Mouse (Mus musculus) intestine, embryonic 14.5 days (tissue): ENCODE measurements around the gene Trim46. TPM values are rescaled to one million over a fixed set of nuclear protein-coding genes. Genes with fewer than 3 reads are reported as not detected.

Experiments
- ATAC-seq: fragments of 200-750 bp; cut with Nextera tagmentation; replicated peaks from 2 replicates; pipeline ENCODE4 v1.8.0; 2017; ENCODE audit warnings: low read depth, moderate number of reproducible peaks, moderate TSS enrichment, moderate library complexity; ENCODE audit not compliant: low FRiP score, low TSS enrichment
- DNase-seq: peaks from one replicate; pipeline ENCODE4 v3.0.0-alpha.2; 2018; ENCODE audit warnings: low spot score
- H3K27ac ChIP-seq: fragments of 300-500 bp; sonication (generic); 2 replicates; pipeline ENCODE4 v1.5.1; 2014; ENCODE audit warnings: low read depth, mild to moderate bottlenecking, control low read depth
- H3K27me3 ChIP-seq: fragments of 300-500 bp; sonication (generic); replicated peaks from 2 replicates; pipeline ENCODE4 v1.6.1; 2014; ENCODE audit warnings: low read length, control low read depth; ENCODE audit not compliant: control insufficient read depth, insufficient read depth
- H3K36me3 ChIP-seq: fragments of 300-500 bp; sonication (generic); 2 replicates; pipeline ENCODE4 v1.6.1; 2014; ENCODE audit warnings: low read length, control low read depth; ENCODE audit not compliant: control insufficient read depth, insufficient read depth
- H3K4me1 ChIP-seq: fragments of 300-500 bp; sonication (generic); replicated peaks from 2 replicates; pipeline ENCODE4 v1.6.1; 2014; ENCODE audit warnings: low read length, control low read depth, mixed read lengths; ENCODE audit not compliant: control insufficient read depth, insufficient read depth
- H3K4me2 ChIP-seq: fragments of 300-500 bp; sonication (generic); 2 replicates; pipeline ENCODE4 v1.6.1; 2014; ENCODE audit warnings: low read length
- H3K4me3 ChIP-seq: fragments of 300-500 bp; sonication (generic); 2 replicates; pipeline ENCODE4 v1.5.1; 2014; ENCODE audit warnings: low read depth, low read length, control low read depth, mixed read lengths
- H3K9ac ChIP-seq: fragments of 300-500 bp; sonication (generic); 2 replicates; pipeline ENCODE4 v1.6.1; 2014; ENCODE audit warnings: mild to moderate bottlenecking, low read length
- H3K9me3 ChIP-seq: fragments of 300-500 bp; sonication (generic); 2 replicates; pipeline ENCODE4 v1.6.1; 2016; ENCODE audit warnings: low read length, control low read depth; ENCODE audit not compliant: control insufficient read depth
- WGBS: fragments of 180-500 bp; shearing (Covaris S2); extraction: QIAGEN DNeasy Blood & Tissue Kit; methylation state at CpG from one replicate; pipeline ENCODE4 v1.1.7; 2014; 5-methylcytosine and 5-hydroxymethylcytosine counted together
- microRNA counts: library from miRNA; unstranded; fragments of <30 nt; microRNA quantifications from one replicate; lab custom pipeline; 2016
- microRNA-seq: library from miRNA; unstranded; fragments of <30 nt; microRNA quantifications from one replicate; pipeline ENCODE4, GENCODE M21; 2016
- polyA plus RNA-seq: library from polyadenylated mRNA; unstranded; fragments of >200 nt; fragmentation: Nextera tagmentation; extraction: Ambion mirVana; gene quantifications from 2 replicates; pipeline ENCODE4 v1.2.1, GENCODE M21; 2014

Trim46 gene
- polyA plus RNA-seq, 1 experiment from 2014 or later, result 3.5 TPM

- no peak overlapping the region for H3K9ac ChIP-seq
- no peaks in the 10 kb centered on the region for H3K9me3 ChIP-seq
- DNase-seq (no peak), ATAC-seq (no peak)
- no peak overlapping the region for H3K27ac ChIP-seq
- no peak overlapping the region for H3K4me3 ChIP-seq
- H3K36me3 ChIP-seq, result no peaks in the 10 kb centered on the region
- H3K27me3 ChIP-seq, result no peaks in the 10 kb centered on the region
- H3K4me2 ChIP-seq, result no peak overlapping the region
- 83% methylated on average over 2 of the region's 2 CpGs for WGBS
- H3K4me1 ChIP-seq, result peaks cover 6% of the 10 kb centered on the region; the same call in 1 of the 2 replicates
Observed at GRCm38 (mm10) chr3:89193853-89194252, 52.3 kb downstream of the Trim46 start.

- H3K4me1 ChIP-seq, result peaks cover 6% of the 10 kb centered on the region; the same call in 1 of the 2 replicates
- H3K36me3 ChIP-seq, result no peaks in the 10 kb centered on the region; the same call in 1 of the 2 replicates
- no peak overlapping the region for H3K4me2 ChIP-seq
- no peak for ATAC-seq
- H3K4me3 ChIP-seq, result no peak overlapping the region
- no peak overlapping the region for H3K9ac ChIP-seq
- no peak overlapping the region for H3K27ac ChIP-seq
- no peaks in the 10 kb centered on the region for H3K27me3 ChIP-seq
- no peaks in the 10 kb centered on the region for H3K9me3 ChIP-seq
- 75% methylated on average over 1 of the region's 1 CpGs for WGBS
- no peak for DNase-seq
Observed at GRCm38 (mm10) chr3:89193351-89193750, 52.8 kb downstream of the Trim46 start.

DNA sequence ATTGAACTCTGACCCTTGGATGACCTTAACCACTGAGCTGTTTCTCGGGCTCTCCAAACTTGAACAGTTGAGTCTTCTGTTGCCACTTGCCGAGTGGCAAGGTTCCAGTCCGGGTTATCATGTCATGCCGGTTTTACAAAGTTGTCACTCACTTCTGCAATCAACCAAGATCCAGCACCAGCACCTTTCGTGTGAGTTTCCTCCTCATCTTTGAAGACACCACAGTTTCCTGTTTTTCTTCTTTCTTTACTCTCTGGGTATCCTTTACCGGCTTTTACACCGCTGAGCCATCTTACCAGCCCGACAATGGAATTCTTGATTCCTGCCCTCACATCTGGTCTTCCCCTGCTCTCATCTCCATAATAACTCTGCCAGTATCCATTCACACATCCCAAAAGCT, 55.7 kb downstream of the Trim46 start:
- no peak overlapping the region for H3K9ac ChIP-seq
- no peaks in the 10 kb centered on the region for H3K27me3 ChIP-seq
- no peak overlapping the region for H3K4me3 ChIP-seq
- no peaks in the 10 kb centered on the region for H3K4me1 ChIP-seq
- H3K9me3 ChIP-seq, result no peaks in the 10 kb centered on the region
- WGBS, result 78% methylated on average over 8 of the region's 8 CpGs
- no peak overlapping the region for H3K4me2 ChIP-seq
- no peak overlapping the region for H3K27ac ChIP-seq
- DNase-seq (no peak), ATAC-seq (no peak)
- peaks cover 7% of the 10 kb centered on the region; the same call in 1 of the 2 replicates for H3K36me3 ChIP-seq

GRCm38 (mm10) chr3:89188478-89188875, 57.6 kb downstream of the Trim46 start:
- Histone ChIP-seq H3K36me3 (peaks cover 7% of the 10 kb centered on the region; the same call in 1 of the 2 replicates), H3K4me2 (no peak overlapping the region), H3K4me3 (no peak overlapping the region), H3K9me3 (no peaks in the 10 kb centered on the region), H3K27me3 (no peaks in the 10 kb centered on the region), H3K4me1 (peaks cover 15% of the 10 kb centered on the region), H3K9ac (no peak overlapping the region), H3K27ac (no peak overlapping the region)
- WGBS, result 74% methylated on average over 12 of the region's 12 CpGs
- no peak for ATAC-seq
- DNase-seq, result no peak

GRCm38 (mm10) chr3:89187690-89188477, 58.2 kb downstream of the Trim46 start:
- Histone ChIP-seq H3K4me3 (no peak overlapping the region), H3K27me3 (no peaks in the 10 kb centered on the region)

DNA sequence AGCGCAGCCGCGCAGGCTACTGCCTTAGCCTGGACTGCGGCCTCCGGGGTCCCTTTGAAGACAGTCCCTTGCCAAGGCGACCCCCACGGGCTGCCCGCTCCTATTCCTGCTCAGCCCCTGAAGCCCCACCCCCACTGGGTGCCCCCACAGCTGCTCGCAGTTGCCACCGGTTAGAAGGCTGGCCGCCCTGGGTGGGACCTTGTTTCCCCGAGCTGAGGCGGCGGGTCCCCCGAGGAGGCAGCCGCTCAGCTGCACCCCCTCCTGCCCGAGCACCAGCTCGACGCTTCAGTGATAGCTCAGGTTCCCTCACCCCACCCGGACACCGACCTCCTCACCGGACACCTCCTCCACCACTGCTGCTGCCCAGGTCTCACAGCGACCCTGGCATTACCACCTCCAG, 58.9 kb downstream of the Trim46 start:
- WGBS, result 63% methylated on average over 23 of the region's 23 CpGs
- DNase-seq, result no peak
- H3K9me3 ChIP-seq, result no peaks in the 10 kb centered on the region
- no peak overlapping the region for H3K4me2 ChIP-seq
- H3K4me1 ChIP-seq, result peaks cover 15% of the 10 kb centered on the region
- H3K4me3 ChIP-seq, result no peak overlapping the region
- H3K27ac ChIP-seq, result no peak overlapping the region
- no peak overlapping the region for H3K9ac ChIP-seq
- H3K36me3 ChIP-seq, result peaks cover 7% of the 10 kb centered on the region
- no peaks in the 10 kb centered on the region for H3K27me3 ChIP-seq
- no peak for ATAC-seq

More at GRCm38 (mm10) chr3:89187690-89188477, 58.2 kb downstream of the Trim46 start:
- no peak for DNase-seq
- no peak overlapping the region for H3K9ac ChIP-seq
- H3K4me2 ChIP-seq, result no peak overlapping the region
- H3K9me3 ChIP-seq, result no peaks in the 10 kb centered on the region
- 83% methylated on average over 18 of the region's 18 CpGs for WGBS
- H3K27ac ChIP-seq, result no peak overlapping the region
- no peak for ATAC-seq
- peaks cover 7% of the 10 kb centered on the region; the same call in 1 of the 2 replicates for H3K36me3 ChIP-seq
- H3K4me1 ChIP-seq, result peaks cover 15% of the 10 kb centered on the region

MicroRNAs encoded within 50 kb of the gene (microRNA counts, 519-probe panel; counts per million panel counts)
- not detected for microRNA mmu-miR-92b (lab: Ali Mortazavi, UCI)

Small RNA genes lying within 50 kb of the gene (microRNA-seq; reads per million reads assigned to microRNA genes)
- gene Mir92b, result 109 reads per million, percentile 59 among the genes with 10 or more reads in this experiment

Other genes with a start within 250 kb of the Trim46 start
- gene Rusc1, start 153.0 kb downstream of the Trim46 start, polyA plus RNA-seq, result 18.7 and 22.2 TPM in 2 replicates
- 0.20 TPM in 1 of 2 replicates, not detected in the other for gene Gm43738, start 145.2 kb downstream of the Trim46 start, polyA plus RNA-seq
- 352 and 412 TPM in 2 replicates for gene Fdps, start 144.3 kb downstream of the Trim46 start, polyA plus RNA-seq
- 13.3 and 15.8 TPM in 2 replicates for gene Pklr, start 110.2 kb downstream of the Trim46 start, polyA plus RNA-seq
- gene Hcn3, start 86.1 kb downstream of the Trim46 start, polyA plus RNA-seq, result 1.8 and 2.5 TPM in 2 replicates
- 24.9 and 25.3 TPM in 2 replicates for gene Clk2, start 81.5 kb downstream of the Trim46 start, polyA plus RNA-seq
- gene Scamp3, start 68.8 kb downstream of the Trim46 start, polyA plus RNA-seq, result 98.1 and 101 TPM in 2 replicates
- gene Fam189b, start 63.2 kb downstream of the Trim46 start, polyA plus RNA-seq, result 27.6 and 29.3 TPM in 2 replicates
- gene Gba, start 43.4 kb downstream of the Trim46 start, polyA plus RNA-seq, result 39.2 and 41.0 TPM in 2 replicates
- 19.2 and 19.4 TPM in 2 replicates for gene Thbs3, start 31.1 kb downstream of the Trim46 start, polyA plus RNA-seq
- 214 and 216 TPM in 2 replicates for gene Mtx1, start 19.2 kb downstream of the Trim46 start, polyA plus RNA-seq
- 4.2 and 10.3 TPM in 2 replicates for gene Muc1, start 17.3 kb downstream of the Trim46 start, polyA plus RNA-seq
- 331 and 346 TPM in 2 replicates for gene Krtcap2, start 343 bp downstream of the Trim46 start, polyA plus RNA-seq
- 143 and 188 TPM in 2 replicates for gene Dpm3, start 13.0 kb upstream of the Trim46 start, polyA plus RNA-seq
- 64.7 and 66.5 TPM in 2 replicates for gene Slc50a1, start 24.3 kb upstream of the Trim46 start, polyA plus RNA-seq
- gene Efna1, start 34.8 kb upstream of the Trim46 start, polyA plus RNA-seq, result 46.2 and 46.6 TPM in 2 replicates
- gene Efna3, start 76.7 kb upstream of the Trim46 start, polyA plus RNA-seq, result 13.2 and 15.3 TPM in 2 replicates
- 20.6 and 22.2 TPM in 2 replicates for gene Efna4, start 91.7 kb upstream of the Trim46 start, polyA plus RNA-seq
- 30.4 and 31.0 TPM in 2 replicates for gene Adam15, start 103.7 kb upstream of the Trim46 start, polyA plus RNA-seq
- 0.35 and 0.40 TPM in 2 replicates for gene Dcst2, start 115.7 kb upstream of the Trim46 start, polyA plus RNA-seq
- 0.15 and 0.34 TPM in 2 replicates for gene Dcst1, start 118.9 kb upstream of the Trim46 start, polyA plus RNA-seq
- 4.7 and 5.3 TPM in 2 replicates for gene Zbtb7b, start 148.5 kb upstream of the Trim46 start, polyA plus RNA-seq
- gene Lenep, start 156.5 kb upstream of the Trim46 start, polyA plus RNA-seq, result not detected in 2 replicates
- gene Flad1, start 165.6 kb upstream of the Trim46 start, polyA plus RNA-seq, result 28.3 and 28.7 TPM in 2 replicates
- 510 and 525 TPM in 2 replicates for gene Cks1b, start 172.1 kb upstream of the Trim46 start, polyA plus RNA-seq
- 65.1 and 71.4 TPM in 2 replicates for gene Shc1, start 172.1 kb upstream of the Trim46 start, polyA plus RNA-seq
- 40.8 and 45.5 TPM in 2 replicates for gene Pygo2, start 183.9 kb upstream of the Trim46 start, polyA plus RNA-seq
- 18.8 and 20.3 TPM in 2 replicates for gene Pbxip1, start 190.4 kb upstream of the Trim46 start, polyA plus RNA-seq
- gene Pmvk, start 208.2 kb upstream of the Trim46 start, polyA plus RNA-seq, result 60.1 and 63.7 TPM in 2 replicates